Mouse (Mus musculus) embryonic fibroblast, embryonic 13.5 days (primary cell): Measurements from ENCODE around the gene Bbs10.

Experiments
- CTCF ChIP-seq: IDR thresholded peaks from 2 replicates; pipeline ENCODE4 v1.5.1; 2011; ENCODE audit warnings: mild to moderate bottlenecking, control low read depth, low read length, moderate library complexity, borderline replicate concordance; ENCODE audit not compliant: insufficient read depth
- POLR2A ChIP-seq: IDR thresholded peaks from 2 replicates; pipeline ENCODE4 v1.6.1; 2011; ENCODE audit warnings: low read depth, mild to moderate bottlenecking, control low read depth, low read length, moderate library complexity

GRCm38 (mm10) chr10:111275822-111276221 lies 22.7 kb upstream of the Bbs10 start:
- TF ChIP-seq CTCF (no peak), POLR2A (no peak)
